Mouse (Mus musculus) inflammation-experienced regulatory T-cells, adult 16 weeks (primary cell): ENCODE results near the gene Gpr137b. TPM values are rescaled to one million over a fixed set of nuclear protein-coding genes. Genes with fewer than 3 reads are reported as not detected.

Source experiments
- polyA plus RNA-seq: library from polyadenylated mRNA; unstranded; fragments of 100-300 nt; shearing (Covaris generic); gene quantifications from one replicate; pipeline ENCODE4 v1.2.1, GENCODE M21; 2017

The Gpr137b gene
- polyA plus RNA-seq = 2.5 TPM

DNA sequence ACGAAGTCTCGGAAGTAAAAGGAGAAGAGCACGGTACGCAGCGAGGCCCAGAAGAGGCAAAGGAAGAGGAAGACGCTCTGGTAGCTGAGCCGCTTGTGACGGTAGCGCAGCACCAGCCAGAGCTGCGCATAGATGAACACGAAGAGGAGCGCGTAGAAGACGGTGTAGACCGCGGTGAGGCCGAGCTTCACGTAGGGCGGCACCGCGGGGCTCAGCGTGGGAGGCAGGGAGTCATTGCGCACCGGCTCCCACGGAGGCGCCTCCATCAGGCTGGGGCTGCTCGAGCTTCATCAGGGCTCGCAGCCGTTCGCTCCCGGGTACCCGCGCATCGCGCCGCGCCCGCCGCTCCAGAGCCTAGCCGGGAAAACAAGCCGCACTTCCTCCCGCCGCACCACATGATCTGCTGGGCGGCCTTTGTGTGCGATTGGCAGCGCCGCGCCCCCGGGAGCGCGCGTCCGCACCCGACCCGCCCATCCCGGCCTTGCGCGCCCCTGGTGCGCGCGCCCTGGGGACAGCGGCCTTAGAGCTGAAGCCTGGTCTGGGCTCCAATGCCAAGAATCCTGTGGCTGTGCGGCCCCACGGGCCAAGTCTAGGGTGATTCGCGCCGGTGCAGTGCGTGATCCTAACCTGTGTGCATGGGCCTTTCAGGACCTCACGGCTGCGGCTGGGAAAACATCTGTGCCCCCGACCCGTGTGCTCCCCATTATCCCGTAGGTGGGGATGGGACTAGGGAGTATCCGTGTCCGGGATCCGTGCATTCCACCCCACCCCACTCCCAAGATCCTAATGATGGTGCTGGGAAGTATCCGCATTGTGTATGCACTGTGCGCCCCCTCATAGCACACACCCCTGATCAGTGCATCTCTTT is at the start of gene Gpr137b:
TSS of gene Gpr137b (minus strand) at position 787 of the 868 bp plus-strand sequence.

DNA sequence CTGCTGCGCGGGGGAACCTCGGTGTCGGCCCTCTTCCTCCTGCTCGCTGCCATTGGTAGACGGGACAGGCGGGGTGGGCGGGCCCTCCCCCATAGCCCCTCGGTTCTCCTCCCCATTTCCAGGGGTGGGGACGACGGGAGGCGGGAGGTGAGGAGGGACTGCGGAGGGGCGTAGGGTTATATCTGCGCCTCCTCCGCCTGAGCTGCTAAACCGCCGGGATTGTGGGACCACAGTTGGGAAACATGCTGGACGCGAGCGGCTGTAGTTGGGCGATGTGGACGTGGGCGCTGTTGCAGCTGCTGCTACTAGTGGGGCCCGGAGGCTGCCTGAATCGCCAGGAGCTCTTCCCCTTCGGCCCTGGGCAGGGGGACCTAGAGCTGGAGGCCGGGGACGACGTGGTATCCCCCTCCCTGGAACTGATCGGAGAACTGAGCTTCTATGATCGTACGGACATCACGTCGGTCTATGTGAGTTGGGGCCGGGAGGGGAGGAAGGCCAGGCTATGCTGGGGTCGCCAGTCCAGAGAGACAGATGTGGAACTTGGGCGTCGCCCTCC is 43.7 kb upstream of the Gpr137b start, which contains the start of gene Nid1:
TSS of gene Nid1 (plus strand) at position 92 of the 556 bp plus-strand sequence.

Other genes with a start within 250 kb of the Gpr137b start
- gene Prl2c5, start 211.3 kb downstream of the Gpr137b start, polyA plus RNA-seq = not detected
- 0.07 TPM for gene Nid1, start 43.5 kb upstream of the Gpr137b start, polyA plus RNA-seq
- 21.8 TPM for gene Lyst, start 196.4 kb upstream of the Gpr137b start, polyA plus RNA-seq